Mouse (Mus musculus) kidney, embryonic 15.5 days (tissue): ENCODE results near the gene Tas2r135. TPM values are rescaled to one million over a fixed set of nuclear protein-coding genes. Genes with fewer than 3 reads are reported as not detected.

Experiments
- ATAC-seq: fragments of 200-750 bp; cut with Nextera tagmentation; replicated peaks from 2 replicates; pipeline ENCODE4 v1.8.0; 2017; ENCODE audit warnings: moderate TSS enrichment; ENCODE audit not compliant: low FRiP score
- H3K27ac ChIP-seq: fragments of 300-500 bp; sonication (generic); 2 replicates; pipeline ENCODE4 v1.5.1; 2015; ENCODE audit warnings: mild to moderate bottlenecking, inconsistent platforms
- H3K27me3 ChIP-seq: fragments of 300-500 bp; sonication (generic); 2 replicates; pipeline ENCODE4 v1.6.1; 2015; ENCODE audit warnings: inconsistent platforms
- H3K36me3 ChIP-seq: fragments of 300-500 bp; sonication (generic); 2 replicates; pipeline ENCODE4 v1.6.1; 2015; ENCODE audit warnings: inconsistent platforms
- H3K4me1 ChIP-seq: fragments of 300-500 bp; sonication (generic); 2 replicates; pipeline ENCODE4 v1.6.1; 2015; ENCODE audit warnings: inconsistent platforms
- H3K4me2 ChIP-seq: fragments of 300-500 bp; sonication (generic); 2 replicates; pipeline ENCODE4 v1.6.1; 2015; ENCODE audit warnings: moderate library complexity, mild to moderate bottlenecking, inconsistent platforms
- H3K4me3 ChIP-seq: fragments of 300-500 bp; sonication (generic); replicated peaks from 2 replicates; pipeline ENCODE4 v1.5.1; 2015; ENCODE audit warnings: mild to moderate bottlenecking, inconsistent platforms
- H3K9ac ChIP-seq: fragments of 300-500 bp; sonication (generic); 2 replicates; pipeline ENCODE4 v1.6.1; 2015; ENCODE audit warnings: mild to moderate bottlenecking, inconsistent platforms
- H3K9me3 ChIP-seq: fragments of 300-500 bp; sonication (generic); replicated peaks from 2 replicates; pipeline ENCODE4 v1.6.1; 2016; ENCODE audit warnings: inconsistent platforms
- WGBS: fragments of 180-500 bp; shearing (Covaris S2); methylation state at CpG from one replicate; pipeline ENCODE4 v1.1.7; 2015; ENCODE audit warnings: mixed read lengths; 5-methylcytosine and 5-hydroxymethylcytosine counted together
- polyA plus RNA-seq: library from polyadenylated mRNA; unstranded; fragments of >200 nt; fragmentation: Nextera tagmentation; extraction: Ambion mirVana; gene quantifications from 2 replicates; pipeline ENCODE4 v1.2.1, GENCODE M21; 2015

Gene Tas2r135
- polyA plus RNA-seq, 1 experiment from 2014 or later: not detected

DNA sequence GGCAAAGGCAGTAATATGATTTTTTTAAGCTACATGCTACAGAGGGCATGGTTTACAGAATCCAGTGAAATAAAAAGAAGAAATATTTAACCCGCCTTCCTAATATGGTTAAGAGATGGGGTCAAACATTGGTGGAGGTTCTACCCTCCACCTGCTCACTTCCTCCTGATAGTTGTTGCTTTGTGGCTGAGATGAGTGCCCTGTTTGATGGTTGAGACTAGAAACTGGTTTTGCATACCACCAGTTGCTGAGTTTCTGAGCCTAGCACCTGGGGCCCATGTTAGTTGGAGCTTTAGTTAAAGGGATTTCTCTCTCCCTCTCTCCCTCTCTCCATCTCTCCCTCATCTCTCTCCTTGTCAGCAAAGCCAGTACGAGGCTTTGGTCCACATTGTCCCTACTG lies 42.1 kb downstream of the Tas2r135 start:
- H3K9ac ChIP-seq: no peak overlapping the region
- H3K9me3 ChIP-seq: no peaks in the 10 kb centered on the region
- WGBS: 83% methylated on average over 2 of the region's 2 CpGs
- H3K27ac ChIP-seq: no peak overlapping the region
- no peaks in the 10 kb centered on the region for H3K36me3 ChIP-seq
- H3K4me1 ChIP-seq: no peaks in the 10 kb centered on the region
- no peaks in the 10 kb centered on the region for H3K27me3 ChIP-seq
- no peak overlapping the region for H3K4me2 ChIP-seq
- H3K4me3 ChIP-seq: no peak overlapping the region
- no peak for ATAC-seq

Other genes starting within 250 kb of the Tas2r135 start
- not detected in 2 replicates for gene Tas2r144, start 190.1 kb upstream of the Tas2r135 start, polyA plus RNA-seq
- 31.0 and 33.4 TPM in 2 replicates for gene Gstk1, start 159.5 kb upstream of the Tas2r135 start, polyA plus RNA-seq
- 3.0 and 3.1 TPM in 2 replicates for gene Tmem139, start 143.5 kb upstream of the Tas2r135 start, polyA plus RNA-seq
- 57.0 and 60.0 TPM in 2 replicates for gene Casp2, start 140.4 kb upstream of the Tas2r135 start, polyA plus RNA-seq
- gene Clcn1, start 118.7 kb upstream of the Tas2r135 start, polyA plus RNA-seq: 0.18 and 0.28 TPM in 2 replicates
- gene Fam131b, start 80.8 kb upstream of the Tas2r135 start, polyA plus RNA-seq: 0.24 and 0.26 TPM in 2 replicates
- 102 and 127 TPM in 2 replicates for gene Zyx, start 55.8 kb upstream of the Tas2r135 start, polyA plus RNA-seq
- gene Epha1, start 32.2 kb upstream of the Tas2r135 start, polyA plus RNA-seq: 7.5 and 8.5 TPM in 2 replicates
- not detected in 2 replicates for gene Tas2r143, start 5.2 kb upstream of the Tas2r135 start, polyA plus RNA-seq
- gene Tas2r126, start 29.1 kb downstream of the Tas2r135 start, polyA plus RNA-seq: not detected in 2 replicates
- not detected in 2 replicates for gene Olfr458, start 59.8 kb downstream of the Tas2r135 start, polyA plus RNA-seq
- 0.04 TPM in 1 of 2 replicates, not detected in the other for gene Olfr457, start 70.9 kb downstream of the Tas2r135 start, polyA plus RNA-seq
- gene Olfr456, start 81.8 kb downstream of the Tas2r135 start, polyA plus RNA-seq: not detected in 2 replicates
- not detected in 2 replicates for gene Olfr455, start 142.2 kb downstream of the Tas2r135 start, polyA plus RNA-seq
- not detected in 2 replicates for gene Tcaf3, start 192.3 kb downstream of the Tas2r135 start, polyA plus RNA-seq
- gene Tcaf2, start 239.8 kb downstream of the Tas2r135 start, polyA plus RNA-seq: 5.2 and 5.8 TPM in 2 replicates